Mouse (Mus musculus): ENCODE measurements at regions not wholly inside any gene's neighbourhood (a gene's known extent, or its start where the extent isn't known, plus 50 kb on each side); places are given as distances from the start of the nearest gene placed in this dataset.

DNA sequence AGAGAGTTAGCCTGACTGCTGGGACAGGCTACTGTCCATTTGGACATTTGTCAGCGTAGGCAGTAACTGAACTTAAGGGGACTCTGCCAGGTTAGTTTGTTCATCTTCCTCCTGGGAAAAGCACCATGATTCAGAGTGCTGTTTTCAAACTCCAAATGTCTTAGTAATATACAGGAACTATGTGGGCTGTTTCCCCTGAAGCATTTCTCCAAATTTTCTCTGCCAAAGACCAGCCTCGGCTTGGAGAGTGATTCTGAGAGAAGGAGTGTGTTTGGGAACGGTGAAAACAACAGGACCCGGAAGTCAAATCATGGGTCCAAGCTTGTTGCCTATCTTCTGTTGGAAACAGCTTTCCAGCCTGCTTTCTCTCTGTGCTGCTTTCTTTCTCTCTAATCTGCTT lies 52.1 kb downstream of the Rprm start:
- DNase-seq (ENCODE audit: low read depth): peak; percentile 3

- no peak for DNase-seq (ENCODE audit: low read depth)
Observed at GRCm38 (mm10) chr2:54028851-54029250, 56.5 kb downstream of the Rprm start.

- DNase-seq (ENCODE audit: low read depth): no peak
Observed at GRCm38 (mm10) chr2:54022708-54023107, 62.6 kb downstream of the Rprm start.

DNA sequence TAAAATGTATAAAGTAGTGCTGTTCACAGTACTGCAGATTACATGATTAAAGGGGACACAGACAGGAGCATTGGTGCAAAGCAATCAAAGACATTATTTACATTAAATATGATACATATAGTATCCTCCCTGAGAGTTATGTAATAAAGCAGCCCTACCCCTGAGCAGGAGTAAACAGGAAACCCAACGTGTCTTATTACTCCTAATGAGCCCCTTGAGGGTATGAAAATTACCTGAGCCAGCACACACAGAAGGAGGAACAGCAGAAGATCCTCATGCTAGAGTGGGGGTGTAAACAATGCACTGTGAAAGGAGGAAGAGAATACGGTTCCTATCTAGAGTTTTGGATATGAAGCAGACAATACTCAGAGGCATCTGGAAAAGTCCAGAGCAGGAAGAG lies 95.2 kb downstream of the Rprm start:
- no peak for DNase-seq (ENCODE audit: low read depth)

DNA sequence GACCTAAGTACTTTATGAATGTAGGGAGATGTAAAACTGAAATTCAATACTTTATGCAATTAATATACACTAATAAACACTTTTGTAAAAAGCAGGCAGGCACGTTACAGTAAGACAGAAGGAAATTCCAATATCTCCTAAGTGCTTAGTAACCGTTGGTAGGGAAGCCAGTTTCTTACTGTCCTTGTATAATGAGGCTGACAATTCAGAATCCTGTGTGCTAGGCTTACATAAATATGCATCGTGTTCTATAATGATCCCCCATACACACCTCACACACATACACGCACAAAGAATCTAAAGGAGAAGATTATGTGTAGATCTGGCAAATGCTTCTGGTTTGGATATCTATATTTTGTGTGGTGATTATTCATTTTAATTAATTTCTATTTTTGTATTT lies 109.6 kb downstream of the Rprm start:
- no peak for DNase-seq (ENCODE audit: low read depth)

DNA sequence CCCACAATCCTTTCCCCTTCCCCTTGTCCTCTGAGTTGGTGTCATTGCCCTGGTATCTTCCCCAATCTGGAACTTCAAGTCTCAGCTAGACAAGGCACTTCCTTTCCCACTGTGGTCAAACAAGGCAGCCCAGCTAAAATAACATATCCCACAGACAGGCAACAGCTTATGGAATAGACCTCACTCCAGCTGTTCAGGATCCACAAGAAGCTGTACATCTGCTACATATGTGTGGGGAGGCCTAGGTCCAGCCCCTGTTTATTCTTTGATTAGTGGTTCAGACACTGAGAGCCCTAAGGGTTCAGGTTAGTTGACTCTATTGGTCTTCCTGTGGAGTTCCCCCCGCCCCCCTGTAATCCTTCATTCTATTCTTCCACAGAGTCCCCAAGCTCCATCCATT lies 124.9 kb downstream of the Rprm start:
- DNase-seq (ENCODE audit: low read depth): no peak

DNA sequence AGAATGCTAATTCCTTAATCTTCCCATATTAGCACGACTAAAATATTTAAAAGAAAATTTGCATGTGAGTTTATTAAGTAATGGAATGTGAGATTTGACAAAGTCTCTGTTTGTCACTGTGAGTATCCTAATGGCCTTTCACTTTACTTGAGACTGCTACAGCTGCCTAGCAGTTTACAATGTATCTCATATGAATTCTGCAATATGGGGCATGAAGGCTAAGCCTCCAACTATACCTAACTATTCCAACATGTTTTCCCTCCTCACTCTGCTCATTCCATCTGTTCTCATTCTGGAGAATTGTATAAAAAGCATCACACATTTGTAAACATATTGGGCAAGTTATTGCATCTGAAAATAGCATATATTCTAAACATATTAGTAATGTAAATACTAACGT lies 137.1 kb downstream of the Rprm start:
- no peak for DNase-seq (ENCODE audit: low read depth)

GRCm38 (mm10) chr2:53947534-53947933 lies 137.8 kb downstream of the Rprm start:
- DNase-seq (ENCODE audit: low read depth): no peak

DNA sequence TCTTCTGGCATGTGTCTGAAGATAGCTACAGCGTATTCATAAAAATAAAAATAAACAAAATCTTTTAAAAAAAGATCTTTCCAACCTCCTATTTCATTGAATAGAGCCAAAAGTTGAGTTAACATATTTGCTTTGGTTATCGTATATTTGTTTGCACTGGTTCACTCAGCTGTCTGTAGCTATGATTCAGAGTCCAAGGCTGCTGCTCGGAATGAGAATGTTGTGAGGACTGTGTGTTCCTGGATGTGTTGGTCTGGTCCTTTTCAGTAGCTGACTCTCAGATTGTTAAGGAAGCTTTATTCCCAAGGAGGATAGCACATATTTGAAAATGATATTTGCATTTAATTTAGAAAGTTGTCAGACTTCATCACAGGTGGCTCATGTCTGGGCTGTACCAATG lies 173.5 kb downstream of the Rprm start:
- no peak for DNase-seq (ENCODE audit: low read depth)

Measured in NIH3T3 (cell line).